Mouse (Mus musculus) spleen, embryonic (tissue): ENCODE measurements around the gene Sel1l.

Experiments used
- CTCF ChIA-PET: fragments of 350-600 bp; sonication (Branson Sonifier 250); formaldehyde crosslinking; loops from one replicate; lab custom pipeline; 2022; lab: Charles Lee

The Sel1l gene

DNA sequence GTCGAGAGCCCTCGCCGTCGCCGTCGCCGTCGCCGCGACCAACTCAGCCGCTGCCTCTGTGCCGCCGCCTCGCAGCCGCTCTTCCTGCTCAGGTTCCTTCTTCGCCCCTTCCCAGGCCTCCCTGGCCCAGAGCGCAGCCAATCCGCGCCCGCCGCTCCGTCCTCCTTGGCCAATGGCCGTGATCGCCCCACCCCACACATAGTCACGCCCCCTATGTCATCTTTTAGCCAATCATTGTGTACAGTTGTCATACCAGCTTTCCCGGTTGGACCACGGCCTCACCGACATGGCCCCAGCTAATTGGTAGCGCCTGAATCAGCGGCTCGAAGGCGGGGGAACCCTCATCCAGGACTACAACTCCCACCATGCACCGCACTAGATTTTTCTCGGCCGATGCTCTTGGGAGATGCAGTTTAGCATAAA is at the start of gene Sel1l:
Gene Sel1l (minus strand): TSS at position 113 of the 423 bp plus-strand sequence.
- CTCF ChIA-PET: no interaction called here

DNA sequence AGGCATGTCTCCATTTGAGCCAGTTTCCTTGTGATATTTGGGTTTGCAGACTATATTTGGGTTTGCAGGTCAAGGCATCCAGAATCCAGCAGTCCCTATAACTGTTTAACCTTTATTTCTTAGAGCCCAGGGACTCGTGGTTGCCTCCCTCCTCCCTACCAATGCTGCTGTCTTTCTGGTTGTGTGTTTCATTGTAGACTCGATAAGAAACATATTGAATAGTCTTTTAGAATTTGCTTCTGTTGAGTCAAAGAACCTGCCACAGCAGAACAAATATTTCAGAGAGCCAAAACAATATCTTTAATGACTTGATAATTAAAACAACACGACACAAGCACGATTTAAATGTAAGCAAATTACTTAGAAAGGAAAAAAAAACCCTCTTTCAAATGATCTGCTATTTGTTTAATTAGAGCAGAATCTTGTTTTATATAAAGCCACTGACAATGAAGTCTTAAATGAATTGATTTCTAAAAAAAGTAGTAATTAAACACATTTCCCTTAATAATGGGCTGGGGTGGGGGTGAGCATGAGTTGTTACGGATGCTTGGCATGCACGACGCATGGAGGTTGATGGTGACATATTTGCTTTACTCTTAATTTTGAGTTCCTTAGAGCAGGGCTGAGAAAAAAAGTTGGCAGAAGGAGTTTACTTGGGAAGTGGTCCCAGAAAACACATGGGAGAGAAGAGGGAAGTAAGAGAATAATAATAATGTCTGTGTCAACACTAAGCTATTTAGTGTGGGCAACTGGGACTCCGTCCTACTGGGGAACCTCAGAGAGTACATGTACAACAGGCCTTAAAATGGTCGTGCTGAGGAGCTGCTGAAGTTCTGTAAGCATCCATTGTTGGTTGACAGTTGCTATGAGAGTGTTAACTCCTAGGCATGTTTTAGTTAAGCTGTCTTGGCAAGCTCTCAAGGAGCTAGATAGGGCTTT is 43.9 kb upstream of the Sel1l start:
- CTCF ChIA-PET: interaction anchor here (0.8 kb wide), 1 partner anchor 23 kb away, joined by 3 read pairs; no protein-coding TSS in a partner anchor

DNA sequence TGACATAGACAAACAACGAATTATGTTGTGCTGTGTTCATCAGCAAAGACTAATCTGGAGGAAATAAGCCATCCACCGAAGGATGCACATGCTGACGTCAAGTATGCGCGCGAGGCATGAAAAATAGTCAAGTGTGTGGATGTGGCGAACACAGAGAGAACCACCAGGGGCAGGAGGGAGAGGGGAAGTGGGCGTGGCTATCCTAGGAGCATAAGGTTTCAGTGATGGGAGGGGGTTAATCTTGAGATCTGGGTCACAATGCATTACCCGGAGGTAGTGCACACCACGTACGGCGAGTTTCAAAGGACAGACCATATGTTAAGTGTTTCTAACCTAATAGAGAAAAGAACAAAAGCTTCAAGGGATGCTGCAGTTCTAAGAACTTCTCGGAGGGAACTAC is 31.5 kb upstream of the Sel1l start:
- CTCF ChIA-PET: no interaction called here

DNA sequence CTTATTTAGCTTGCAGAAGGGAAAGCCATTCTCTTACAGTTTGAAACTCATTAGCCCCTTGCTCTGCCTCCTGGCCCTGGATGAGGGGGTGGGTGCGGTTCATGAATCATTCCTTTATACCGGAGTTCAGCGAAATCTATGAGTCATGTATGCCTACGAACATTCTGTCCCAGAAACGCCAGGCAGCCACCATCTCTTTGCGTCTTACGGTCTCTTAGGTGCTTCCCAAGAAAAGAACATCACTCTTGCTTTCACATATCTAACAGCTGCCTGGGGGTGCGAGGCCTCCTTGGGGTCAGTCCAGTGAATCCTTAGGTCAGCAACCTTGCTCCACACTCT is 29.9 kb upstream of the Sel1l start:
- CTCF ChIA-PET: interaction anchor here (0.5 kb wide), 1 partner anchor 55 kb away, joined by 3 read pairs; no protein-coding TSS in a partner anchor

DNA sequence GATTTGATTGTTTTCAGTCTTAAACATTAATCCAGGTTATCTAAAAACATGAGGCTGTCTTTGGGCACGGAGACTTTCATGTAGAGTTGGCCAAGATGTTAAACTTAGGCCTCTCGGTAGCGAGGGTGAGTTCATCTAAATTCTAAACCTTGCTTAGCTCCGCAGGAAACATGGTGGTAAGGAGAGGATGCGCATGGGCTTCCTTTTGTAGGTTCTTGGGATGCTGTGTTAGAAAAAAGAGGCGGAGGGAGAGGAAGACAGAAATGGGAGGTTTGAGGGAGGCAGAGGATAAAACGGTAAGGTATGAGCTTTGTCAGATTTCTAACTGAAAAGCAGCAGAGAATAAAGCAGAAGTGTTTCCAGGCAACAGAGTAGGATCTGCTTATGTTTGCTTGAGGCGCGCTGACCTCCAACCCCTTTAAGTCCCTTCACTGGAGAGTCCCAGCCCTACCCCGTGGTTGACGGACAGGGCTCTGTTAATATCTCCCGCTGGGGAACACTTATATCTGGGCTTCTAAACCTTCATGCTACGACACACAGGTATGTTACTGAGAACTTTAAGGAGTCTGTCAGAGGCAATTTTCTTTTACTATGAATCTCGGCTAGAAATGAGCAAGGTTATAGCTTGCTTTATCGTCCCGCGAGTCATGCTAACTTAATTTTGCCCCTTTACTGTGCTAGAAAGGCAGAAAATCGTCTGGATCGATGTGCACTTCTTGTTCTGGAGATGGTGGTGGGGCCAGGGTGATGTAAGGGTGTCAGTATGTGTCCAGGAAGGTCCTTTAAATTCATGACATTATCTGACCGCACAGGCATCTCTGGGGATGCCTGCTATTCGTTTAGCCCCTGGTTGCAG is 29.3 kb upstream of the Sel1l start:
- CTCF ChIA-PET: interaction anchor here (0.5 kb wide), 1 partner anchor 55 kb away, joined by 3 read pairs; no protein-coding TSS in a partner anchor

DNA sequence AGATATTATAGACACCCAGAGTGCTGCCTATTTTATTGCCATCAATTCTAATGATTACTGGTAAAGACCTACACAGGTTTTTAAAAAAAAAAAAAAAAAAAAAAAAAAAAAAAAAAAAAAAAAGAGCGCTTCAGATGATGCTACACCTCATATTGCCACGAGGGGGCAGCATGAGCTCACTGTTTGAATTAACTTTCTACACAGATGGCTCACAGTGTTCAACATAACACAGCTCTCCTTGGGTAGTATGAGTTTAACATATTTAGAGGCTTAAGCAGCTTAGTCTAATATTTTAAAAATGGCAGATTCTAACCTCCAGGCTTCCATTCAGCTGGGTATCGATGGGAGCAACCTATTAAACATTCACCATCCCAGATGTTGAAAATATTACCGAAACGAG is 28.7 kb upstream of the Sel1l start:
- CTCF ChIA-PET: no interaction called here

DNA sequence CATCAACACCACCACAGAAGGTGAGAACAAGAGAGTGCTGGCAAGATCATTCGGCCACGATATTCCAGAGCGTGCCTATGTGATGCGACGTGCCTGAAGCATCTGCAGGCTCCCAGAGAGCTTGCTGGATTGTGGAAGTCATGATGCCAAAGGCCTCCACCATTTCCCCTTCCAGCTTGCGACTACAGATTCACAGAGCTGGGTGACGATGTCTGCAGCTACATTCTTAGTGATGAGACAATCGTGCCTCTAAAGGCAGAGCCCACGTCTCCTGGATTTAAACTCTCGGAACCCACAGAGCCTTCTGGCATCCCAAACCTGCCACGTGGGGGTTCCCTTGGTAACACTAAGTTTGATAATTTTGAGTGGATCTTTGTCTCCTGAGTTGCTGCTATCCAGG is 21.7 kb upstream of the Sel1l start:
- CTCF ChIA-PET: no interaction called here

DNA sequence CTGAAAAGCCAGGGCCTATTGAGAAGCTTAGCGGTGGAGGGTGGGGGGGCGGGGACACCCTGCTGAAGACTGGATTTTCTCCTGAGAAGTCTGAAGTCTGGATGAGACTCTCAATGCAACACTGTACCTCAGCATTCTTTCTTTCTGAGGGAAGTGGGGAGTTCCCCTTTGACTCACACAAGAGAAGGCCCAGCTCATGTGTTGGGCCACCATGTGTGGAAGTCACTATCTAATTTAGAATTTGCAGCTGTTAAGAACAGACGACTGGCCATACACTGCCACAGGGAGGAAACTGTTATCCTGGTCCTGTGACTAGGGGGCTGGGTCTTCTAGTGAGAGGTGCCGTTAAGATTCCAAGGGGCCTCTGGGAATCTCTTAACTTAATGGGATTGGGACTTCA is 20.4 kb upstream of the Sel1l start:
- CTCF ChIA-PET: no interaction called here

DNA sequence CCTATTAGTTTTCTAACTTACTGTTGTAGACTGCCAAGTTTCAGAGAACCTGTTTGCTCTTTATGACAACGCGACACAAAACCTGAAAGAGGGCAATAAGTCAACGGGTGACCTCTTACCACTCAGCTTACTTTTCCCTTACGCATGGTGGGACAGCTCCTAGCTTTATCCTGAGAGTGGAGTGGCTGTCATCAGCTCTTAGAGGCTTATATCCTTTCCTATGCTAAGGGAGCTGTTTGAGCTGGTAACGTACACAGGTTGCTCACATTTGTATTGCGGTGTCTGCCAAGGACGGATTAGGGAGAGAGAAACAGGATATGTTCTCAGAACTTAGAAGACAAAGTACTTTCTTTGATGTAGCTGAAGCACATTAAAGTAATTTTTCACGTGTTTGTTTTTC is 5.4 kb upstream of the Sel1l start:
- CTCF ChIA-PET: no interaction called here

DNA sequence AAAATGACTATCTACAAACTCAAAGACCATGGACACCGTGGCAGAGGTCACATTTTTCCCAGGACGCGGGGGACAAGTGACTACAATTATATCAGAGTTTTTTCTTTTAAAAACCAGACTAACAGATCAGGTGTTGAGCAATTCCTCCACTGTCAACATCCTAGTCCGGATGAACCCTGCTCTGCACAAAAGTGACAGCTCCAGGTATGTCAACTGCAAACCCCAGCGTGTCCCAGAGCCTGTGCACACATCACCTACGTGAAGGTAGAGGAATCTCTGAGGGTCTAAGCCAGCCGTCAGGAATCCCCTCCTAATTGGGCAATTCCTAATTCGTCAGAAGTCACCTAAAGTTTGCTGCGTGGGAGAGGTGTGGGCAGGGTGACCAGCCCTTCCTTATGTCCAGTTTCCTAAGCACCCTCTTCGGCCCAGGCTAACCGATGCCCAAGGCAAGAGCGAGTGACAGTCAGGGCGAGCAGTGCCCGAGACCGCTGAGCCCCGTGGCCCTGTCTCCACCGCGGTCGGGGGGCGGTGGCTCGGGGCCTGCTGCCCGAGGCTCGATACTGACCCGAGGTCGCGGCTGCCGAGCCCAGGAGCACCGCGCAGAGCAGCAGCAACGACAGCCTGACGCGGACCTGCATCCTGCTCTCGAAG is 438 bp downstream of the Sel1l start:
- CTCF ChIA-PET: no interaction called here

DNA sequence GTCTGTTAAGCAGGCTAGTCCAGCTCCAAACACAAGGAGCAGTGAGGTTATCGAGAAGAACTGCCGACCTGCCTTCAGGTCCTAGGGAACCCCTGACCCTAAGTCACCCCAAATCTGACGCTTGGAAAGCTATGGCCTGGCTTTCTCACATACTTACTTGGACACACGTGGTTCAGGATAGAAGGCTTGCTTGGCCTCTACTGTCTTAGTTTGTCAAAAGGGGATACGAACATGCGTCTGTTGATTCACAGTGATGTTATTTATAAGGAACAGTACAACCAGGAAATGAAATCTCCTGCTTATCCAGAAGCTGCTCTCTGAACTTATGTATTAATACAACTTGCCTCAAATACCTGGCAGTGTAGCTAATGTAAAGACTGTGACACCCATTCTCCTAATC is 2.9 kb downstream of the Sel1l start:
- CTCF ChIA-PET: no interaction called here

DNA sequence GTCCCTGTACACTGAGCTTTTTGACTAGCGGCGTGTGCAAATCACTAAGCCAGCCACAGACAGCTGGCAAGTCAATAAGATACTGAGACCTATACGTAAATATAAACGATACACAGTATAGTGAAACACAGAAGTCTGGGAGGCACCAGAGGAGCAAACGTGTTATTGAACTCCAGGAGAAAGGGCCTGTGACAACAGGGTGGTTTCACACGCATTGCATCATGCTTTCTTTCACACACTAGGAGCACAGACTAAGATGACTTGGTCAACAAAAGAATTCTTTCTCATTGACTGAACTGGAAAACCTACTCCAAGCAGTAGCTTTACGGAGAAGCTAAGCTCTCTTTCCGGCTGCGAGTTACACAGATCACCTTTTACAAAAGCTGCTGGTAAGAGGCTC is 3.6 kb downstream of the Sel1l start:
- CTCF ChIA-PET: no interaction called here

DNA sequence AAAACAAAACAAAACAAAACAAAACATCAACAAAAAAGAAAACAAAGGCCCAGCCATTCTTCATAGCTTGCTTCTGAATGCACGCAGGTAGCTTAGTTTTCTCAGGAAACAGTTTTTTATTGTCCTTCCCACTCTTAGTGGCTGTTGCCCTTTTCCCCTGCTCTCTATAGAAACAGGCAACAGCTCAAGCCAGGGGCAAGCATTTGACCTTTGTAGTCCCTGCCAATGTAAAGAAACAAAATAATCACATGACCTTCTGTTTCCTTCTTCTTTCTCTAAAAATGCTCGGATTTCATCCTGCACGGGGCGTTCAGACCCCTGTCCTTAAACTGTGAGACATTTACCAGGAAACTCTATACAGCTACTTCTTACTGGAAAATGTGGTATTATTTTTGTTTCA is 4.4 kb downstream of the Sel1l start:
- CTCF ChIA-PET: no interaction called here

DNA sequence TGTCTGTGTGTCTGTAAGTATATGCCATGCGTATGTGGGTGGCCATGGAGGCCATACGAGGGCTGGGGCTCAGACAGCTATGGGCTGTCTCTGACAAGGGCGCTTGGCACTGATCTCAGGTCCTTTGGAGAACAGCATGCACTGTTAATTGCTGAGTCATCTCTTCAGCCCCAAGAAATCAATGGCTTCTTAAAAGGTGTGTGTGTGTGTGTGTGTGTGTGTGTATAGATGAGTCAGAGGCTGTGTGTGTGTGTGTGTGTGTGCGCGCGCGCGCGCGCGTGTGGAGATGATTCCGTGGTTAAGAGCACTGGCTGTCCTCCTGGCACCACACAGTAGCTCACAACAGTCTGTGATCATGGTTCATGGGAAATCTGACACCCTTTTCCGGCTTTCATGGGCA is 5.1 kb downstream of the Sel1l start:
- CTCF ChIA-PET: no interaction called here

DNA sequence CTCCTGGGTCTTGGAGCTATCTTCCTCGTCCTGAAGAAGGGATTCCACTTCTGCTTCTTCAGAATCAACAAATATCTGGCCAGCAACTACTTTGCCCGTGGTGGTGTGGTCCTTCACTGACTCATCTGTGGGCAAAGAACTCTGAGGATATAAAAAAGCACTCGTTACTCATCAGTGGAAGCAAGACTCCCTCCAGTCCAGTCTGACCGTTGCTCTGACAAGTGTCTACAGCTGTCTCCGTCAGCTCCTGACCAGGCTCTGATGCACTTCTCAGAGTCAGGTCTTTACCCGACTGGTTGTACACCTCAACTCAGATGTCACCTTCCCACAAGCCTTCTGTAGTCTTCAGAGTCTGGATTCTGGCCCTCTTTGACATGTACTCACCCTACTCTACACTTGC is 7.2 kb downstream of the Sel1l start:
- CTCF ChIA-PET: no interaction called here

DNA sequence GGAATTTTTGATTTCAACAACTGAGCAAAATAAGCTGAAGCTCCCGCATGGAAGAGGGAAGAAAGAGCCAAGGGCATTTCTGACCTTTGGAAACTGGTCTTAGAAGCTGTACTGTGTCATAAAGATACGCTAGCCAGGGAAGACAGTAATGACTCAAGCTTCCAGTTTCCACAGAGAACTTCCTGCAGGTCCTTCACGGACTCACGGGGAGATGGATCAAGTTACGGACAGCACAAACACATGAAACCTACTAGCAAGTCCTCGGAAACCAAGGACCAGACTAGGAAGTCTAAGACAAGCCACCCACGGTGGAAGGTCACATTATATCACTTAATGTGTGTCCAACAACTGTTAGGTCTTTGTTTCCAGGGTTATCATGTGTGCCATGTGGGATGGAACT is 10.7 kb downstream of the Sel1l start:
- CTCF ChIA-PET: no interaction called here

DNA sequence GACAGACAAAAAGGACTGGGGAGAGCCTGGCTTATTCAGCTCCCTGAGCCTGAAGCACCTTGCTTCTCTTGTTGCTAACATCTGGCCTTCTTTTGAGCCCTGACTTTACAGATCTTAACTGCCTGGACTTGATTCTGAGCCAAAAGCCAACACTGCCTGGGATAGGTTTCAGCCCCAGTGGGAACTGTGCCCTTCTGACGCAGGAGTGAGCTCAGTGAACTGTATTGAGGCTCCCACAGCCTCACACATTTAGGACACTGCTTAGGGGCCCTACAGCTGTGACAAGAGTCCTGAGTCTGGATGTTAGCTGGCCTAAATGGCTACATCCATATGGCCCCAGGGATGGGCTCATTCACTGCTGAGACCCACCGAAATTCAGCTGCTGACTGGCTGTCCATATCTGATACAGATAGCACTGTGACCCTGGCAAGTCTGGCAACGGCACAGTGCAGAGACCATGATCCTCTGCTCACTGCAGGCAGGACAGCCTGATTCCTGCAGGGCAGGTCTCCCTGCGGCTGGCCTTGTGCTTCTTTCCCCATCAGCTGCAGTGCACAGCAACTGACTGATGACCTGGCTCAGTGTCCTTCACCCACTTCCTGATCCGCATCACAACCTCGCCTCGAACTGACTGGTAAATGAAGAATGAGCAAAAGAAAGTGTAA is 11.4 kb downstream of the Sel1l start:
- CTCF ChIA-PET: no interaction called here

DNA sequence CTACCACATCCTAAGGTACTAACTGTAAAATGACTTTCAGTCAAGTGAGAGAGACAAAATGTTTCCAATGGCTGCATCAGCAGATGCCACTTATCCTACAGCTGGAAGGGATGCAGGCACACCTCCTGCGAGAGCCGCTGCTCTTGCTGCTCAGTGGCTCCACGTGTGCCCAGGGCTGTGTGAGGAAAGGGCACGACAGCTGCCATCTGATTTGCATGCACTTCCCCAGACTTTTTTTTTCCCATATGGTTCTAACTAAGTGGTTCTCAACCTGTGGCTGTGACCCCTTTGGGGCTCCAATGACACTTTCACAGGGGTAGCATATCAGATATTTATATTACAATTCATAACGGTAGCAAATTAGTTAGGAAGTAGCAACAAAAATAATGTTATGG is 15.0 kb downstream of the Sel1l start:
- CTCF ChIA-PET: no interaction called here

DNA sequence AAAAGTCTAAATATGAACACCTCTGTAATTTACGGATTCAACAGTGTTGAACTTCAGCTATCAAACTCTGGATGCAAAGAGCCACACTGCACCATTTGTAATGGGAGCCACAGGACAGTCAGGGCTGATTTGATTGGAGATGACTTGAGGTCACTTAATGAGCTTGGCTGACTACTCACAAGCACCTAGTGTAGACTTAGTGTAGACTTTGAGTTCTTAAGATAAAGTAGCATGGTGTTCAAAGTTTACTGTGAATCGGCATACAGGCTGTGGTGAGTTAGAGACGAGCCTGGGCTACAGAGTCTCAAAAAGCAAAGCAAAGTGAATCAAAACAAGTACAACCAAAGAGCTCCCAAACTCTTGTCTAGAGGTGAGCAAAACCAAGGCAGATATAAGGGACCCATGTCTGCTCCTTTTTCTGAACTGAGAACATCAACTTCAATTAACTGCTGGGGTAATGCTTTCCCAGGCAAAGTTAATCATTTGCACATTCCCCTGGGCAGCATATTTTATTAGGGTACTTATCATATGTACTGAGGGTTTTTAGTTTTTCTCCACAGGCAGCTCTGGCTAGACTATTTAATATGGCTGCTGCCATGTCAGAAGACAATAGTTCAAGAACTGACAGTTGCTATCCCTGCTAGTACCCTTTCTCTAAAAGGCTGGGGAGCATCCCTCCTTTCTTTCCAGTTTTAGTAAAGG is 15.6 kb downstream of the Sel1l start:
- CTCF ChIA-PET: no interaction called here

DNA sequence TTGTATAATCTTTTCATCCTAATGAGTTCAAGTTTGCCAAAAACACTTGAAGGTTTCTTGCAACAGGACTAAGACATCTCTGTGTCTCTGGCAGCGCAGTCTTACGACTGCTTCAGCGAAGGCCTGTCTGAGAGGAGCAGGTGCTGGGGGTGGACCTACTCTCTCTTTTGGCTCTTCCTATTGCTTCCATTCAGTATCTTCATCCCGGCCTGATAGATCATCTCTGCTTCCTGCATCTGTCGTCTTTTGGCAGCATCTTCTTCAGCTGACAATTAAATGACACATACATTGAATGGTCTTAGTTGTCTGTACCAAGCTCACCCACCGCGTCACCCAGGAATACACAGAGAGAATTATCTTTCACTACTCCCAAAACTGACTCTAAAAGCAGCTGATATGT is 17.5 kb downstream of the Sel1l start:
- CTCF ChIA-PET: no interaction called here

DNA sequence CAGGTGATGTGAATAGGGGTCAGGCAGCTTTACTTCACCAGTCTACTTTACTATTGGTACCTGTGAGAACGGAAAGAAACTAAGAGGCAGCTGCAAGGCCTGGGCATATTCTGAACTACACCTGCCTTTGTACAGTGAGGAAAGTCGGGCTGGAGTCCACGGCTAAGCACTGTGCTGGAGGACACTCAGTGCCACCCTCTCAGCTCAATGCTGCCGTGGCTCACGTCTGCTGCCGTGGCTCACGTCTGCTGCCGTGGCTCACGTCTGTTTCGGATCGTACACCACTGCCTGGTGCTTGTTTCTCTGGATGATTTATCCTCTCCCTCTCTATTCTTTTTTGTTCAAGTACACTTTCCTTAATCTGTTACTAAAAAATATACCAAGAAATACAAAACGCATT is 28.5 kb downstream of the Sel1l start:
- CTCF ChIA-PET: no interaction called here
